Mouse (Mus musculus): Measurements from ENCODE around the gene Irf8. TPM values are rescaled to one million over a fixed set of nuclear protein-coding genes. Genes with fewer than 3 reads are reported as not detected.

Gene Irf8
- total RNA-seq (2023), result 100 to 1,000 TPM; 108 to 109 TPM

GRCm38 (mm10) chr8:120735770-120736481 lies at the start of gene Irf8:
Gene Irf8 (plus strand): TSS chr8:120736358.

Other genes with a start within 250 kb of the Irf8 start
- gene Gins2, start 147.1 kb upstream of the Irf8 start, total RNA-seq (2023), result 10 to 100 TPM; 23.5 to 27.2 TPM
- not detected for gene 1190005I06Rik, start 88.7 kb upstream of the Irf8 start, total RNA-seq (2023)
- not detected for gene Gm27021, start 68.3 kb upstream of the Irf8 start, total RNA-seq (2023)
- gene Cox4i1, start 68.1 kb upstream of the Irf8 start, total RNA-seq (2023), result 100 to 1,000 TPM; 368 to 384 TPM
- gene Emc8, start 67.8 kb upstream of the Irf8 start, total RNA-seq (2023), result 10 to 100 TPM; 31.3 to 37.7 TPM

Measured in neutrophil, adult 83 days (primary cell).